Mouse (Mus musculus) ovary, postnatal 14 days (tissue): Measurements from ENCODE around the gene Hoxa9.

ENCODE experiments used
- DNase-seq: peaks from one replicate; pipeline ENCODE4 v3.0.0; 2022; ENCODE audit warnings: low spot score

Gene Hoxa9

GRCm38 (mm10) chr6:52180726-52181125 is 50.2 kb downstream of the Hoxa9 start:
- no peak for DNase-seq

GRCm38 (mm10) chr6:52180213-52180710 is 50.6 kb downstream of the Hoxa9 start:
- DNase-seq: no peak

DNA sequence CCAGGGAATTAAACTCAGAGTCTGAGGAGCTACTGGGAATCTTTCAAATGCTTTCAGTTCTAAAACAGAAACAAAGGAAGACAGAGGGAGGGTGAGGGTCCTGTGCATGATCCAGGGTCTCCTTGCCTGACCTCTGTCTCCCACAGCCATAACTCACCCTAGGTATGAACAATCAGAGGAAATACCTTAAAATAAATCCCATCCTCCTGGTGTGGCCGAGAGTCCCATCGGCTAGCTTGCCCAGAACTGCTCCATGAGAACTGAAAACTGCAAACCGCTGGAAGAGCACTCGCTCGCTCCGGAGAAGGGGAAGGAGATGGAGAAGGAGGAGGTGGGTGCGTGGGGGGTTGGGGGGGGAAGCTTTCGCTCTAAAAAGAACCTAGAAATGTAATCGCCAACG is 51.2 kb downstream of the Hoxa9 start:
- DNase-seq: no peak

- DNase-seq: no peak
Observed at GRCm38 (mm10) chr6:52178918-52179665, 51.8 kb downstream of the Hoxa9 start.

- DNase-seq: no peak
Observed at GRCm38 (mm10) chr6:52177806-52178205, 53.1 kb downstream of the Hoxa9 start.

DNA sequence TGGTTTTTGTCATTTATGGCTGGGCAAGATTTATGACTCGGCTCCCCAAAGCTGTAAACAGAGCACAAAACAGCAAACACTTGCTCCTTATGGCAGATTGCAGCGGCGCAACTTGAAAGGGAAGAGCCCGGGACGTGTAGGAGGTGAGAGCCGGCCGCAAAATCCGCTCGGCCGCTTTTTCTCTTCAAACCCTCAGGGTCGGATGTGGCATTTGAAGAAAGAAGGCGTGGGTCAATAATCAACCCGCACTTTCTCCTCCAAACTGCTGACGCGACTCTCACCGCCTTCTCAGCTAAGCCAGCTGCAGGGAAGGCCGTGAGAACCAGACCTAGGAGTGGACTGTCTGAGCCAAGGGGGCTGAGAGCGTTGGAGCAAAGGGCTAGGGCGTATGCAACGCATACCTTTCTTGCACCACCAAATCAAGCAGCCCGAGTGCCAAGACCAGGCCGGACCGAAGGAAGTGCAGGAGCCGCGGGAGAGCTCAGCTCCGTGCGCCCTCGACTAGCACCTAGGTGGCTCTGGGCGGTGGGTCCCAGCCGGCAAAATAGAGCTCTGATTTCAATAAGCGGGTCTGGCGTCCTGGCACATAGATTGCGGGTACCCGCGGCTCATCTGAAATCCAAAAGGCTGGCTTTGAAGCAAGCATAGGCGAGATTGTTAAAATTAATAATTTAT is 53.7 kb downstream of the Hoxa9 start, which contains the start of gene 5730596B20Rik:
5730596B20Rik (plus strand) TSS at position 438 of the 675 bp plus-strand sequence.
- no peak for DNase-seq

DNA sequence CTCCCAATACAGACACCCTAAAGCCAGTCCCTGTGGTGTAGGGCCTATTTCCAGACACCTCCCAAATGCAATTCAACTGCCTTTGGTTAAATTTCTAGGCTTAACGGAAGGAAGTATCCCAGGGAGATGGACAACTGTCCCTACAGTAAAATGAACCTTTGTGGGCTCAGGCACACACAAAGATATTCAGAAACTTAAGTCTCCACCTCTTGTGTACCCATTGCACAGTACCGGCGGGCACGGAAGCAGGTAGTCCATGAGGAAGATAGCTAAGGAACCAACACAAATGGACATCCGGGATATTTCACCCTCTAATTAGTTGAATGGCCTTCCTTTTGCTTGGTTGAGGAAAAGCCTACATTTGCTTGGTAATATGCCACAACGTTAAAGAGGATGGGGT is 54.5 kb downstream of the Hoxa9 start:
- DNase-seq: no peak

- no peak for DNase-seq
Observed at GRCm38 (mm10) chr6:52175864-52176263, 55.0 kb downstream of the Hoxa9 start.

DNA sequence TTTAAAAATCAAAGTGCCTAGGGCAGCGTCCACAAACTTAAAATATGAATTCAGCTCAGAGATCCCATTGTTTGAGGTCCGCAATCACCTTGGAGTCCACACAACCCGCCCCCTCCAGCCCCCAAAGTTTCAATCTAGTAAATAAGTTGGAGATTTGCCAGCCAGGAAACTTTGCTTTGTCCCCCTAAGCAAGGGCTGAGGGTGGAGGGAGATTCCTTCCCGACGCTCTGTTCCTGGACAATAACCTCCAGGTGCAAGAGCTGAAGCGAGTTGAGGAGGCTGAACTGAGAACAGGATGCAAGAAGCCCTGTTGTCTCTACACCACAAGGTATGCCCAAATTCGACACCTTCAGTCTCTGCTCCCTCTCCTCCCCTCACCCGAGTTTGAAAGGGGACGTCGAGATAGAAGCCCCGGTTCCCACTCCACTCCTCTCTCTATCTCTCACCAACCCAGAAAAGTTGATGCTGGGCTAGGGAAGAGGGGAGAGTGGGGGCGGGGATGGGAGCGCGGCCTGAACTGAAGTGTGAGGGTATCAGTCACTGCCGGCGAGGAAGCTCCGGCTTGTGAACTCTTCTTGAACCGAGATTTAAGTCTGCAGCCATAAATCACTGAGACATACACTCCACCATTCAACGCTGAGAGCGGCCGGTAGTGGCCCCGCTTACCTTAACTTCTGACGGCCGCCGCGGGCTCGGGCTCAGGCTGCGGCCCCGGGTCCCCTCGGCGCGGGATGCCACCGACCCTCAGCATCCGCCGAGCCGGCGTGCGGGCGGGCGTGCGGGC is 55.7 kb downstream of the Hoxa9 start:
- DNase-seq: no peak

DNA sequence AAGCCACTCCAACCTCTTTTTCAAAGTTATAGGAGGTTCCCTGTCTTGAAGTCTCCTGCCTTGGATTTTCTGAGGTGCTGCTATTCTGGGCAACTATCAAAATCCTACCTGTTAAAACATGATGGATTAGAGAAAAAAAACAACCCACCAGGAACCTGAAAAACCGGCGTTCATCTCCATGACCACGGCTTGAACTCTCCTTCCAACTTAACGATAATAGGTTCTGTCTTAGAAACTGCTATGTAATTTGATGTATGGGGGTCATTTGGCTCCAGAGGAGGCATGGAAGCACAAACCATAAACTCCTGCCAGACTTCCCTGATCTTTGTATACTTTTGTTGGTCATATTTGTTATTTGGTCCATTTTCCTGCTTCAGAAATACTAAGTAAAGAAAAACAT is 57.2 kb downstream of the Hoxa9 start:
- DNase-seq: no peak
